Mouse (Mus musculus): ENCODE data around the gene Stfa3.
"Not testable (repeated sequence)": the region's sequence is repeated elsewhere in the genome, so short reads cannot be mapped to it uniquely, and the experiment has no call there.

Gene Stfa3

GRCm38 (mm10) chr16:36455342-36455802, at the start of gene Stfa3:
Gene Stfa3 (minus strand): TSS chr16:36455392.
- no peak for DNase-seq

GRCm38 (mm10) chr16:36502286-36502685, 47.1 kb upstream of the Stfa3 start:
- no peak for DNase-seq

- DNase-seq: no peak
Measured at GRCm38 (mm10) chr16:36492420-36492819, 37.2 kb upstream of the Stfa3 start.

- DNase-seq: peak in 1 of 2 experiments; percentile 3
Measured at GRCm38 (mm10) chr16:36476866-36477265, 21.7 kb upstream of the Stfa3 start.

- no peak for DNase-seq
Measured at GRCm38 (mm10) chr16:36475530-36475929, 20.3 kb upstream of the Stfa3 start.

GRCm38 (mm10) chr16:36474849-36475248, 19.7 kb upstream of the Stfa3 start:
- no peak for DNase-seq

- peak in 1 of 2 experiments; percentile 15 for DNase-seq
Measured at GRCm38 (mm10) chr16:36473217-36474216, 18.3 kb upstream of the Stfa3 start.

- DNase-seq: no peak
Measured at GRCm38 (mm10) chr16:36471066-36471633, 16.0 kb upstream of the Stfa3 start.

GRCm38 (mm10) chr16:36469955-36470478, 14.8 kb upstream of the Stfa3 start:
- DNase-seq: no peak

GRCm38 (mm10) chr16:36469367-36469766, 14.2 kb upstream of the Stfa3 start:
- no peak for DNase-seq

- DNase-seq: peak; percentile 7 to 8
Measured at GRCm38 (mm10) chr16:36468862-36469261, 13.7 kb upstream of the Stfa3 start.

GRCm38 (mm10) chr16:36467936-36468335, 12.7 kb upstream of the Stfa3 start:
- DNase-seq: no peak

GRCm38 (mm10) chr16:36465436-36465835, 10.2 kb upstream of the Stfa3 start:
- DNase-seq: no peak

- DNase-seq: no peak
Measured at GRCm38 (mm10) chr16:36464076-36464475, 8.9 kb upstream of the Stfa3 start.

- no peak for DNase-seq
Measured at GRCm38 (mm10) chr16:36460426-36460825, 5.2 kb upstream of the Stfa3 start.

GRCm38 (mm10) chr16:36420979-36421378, 34.2 kb downstream of the Stfa3 start:
- not testable (repeated sequence) for DNase-seq

GRCm38 (mm10) chr16:36408357-36408756, 46.8 kb downstream of the Stfa3 start, which contains the start of gene Stfa2:
Gene Stfa2 (minus strand): TSS chr16:36408457.
- DNase-seq: no peak

Measured in thymus, postnatal 36 days (tissue).